Mouse (Mus musculus) CH12.LX (cell line): ENCODE data around the gene Ablim2. TPM values are rescaled to one million over a fixed set of nuclear protein-coding genes. Genes with fewer than 3 reads are reported as not detected.

Experiments used
- DNase-seq: peaks from one replicate; pipeline ENCODE4 v3.0.0-alpha.2; 2013; ENCODE audit errors: extremely low read depth
- H3K27ac ChIP-seq: 2 replicates; pipeline ENCODE4 v1.5.1; 2012; ENCODE audit warnings: low read depth, mild to moderate bottlenecking, control low read depth, moderate library complexity; ENCODE audit not compliant: insufficient read depth
- H3K27me3 ChIP-seq: replicated peaks from 2 replicates; pipeline ENCODE3; 2012; ENCODE audit warnings: inconsistent platforms
- H3K36me3 ChIP-seq, 2 experiments: replicated peaks in 1 of 2; 2 replicates each; pipeline versions ENCODE3 to v1.6.1; 2012; ENCODE audit warnings: inconsistent platforms in 1 of 2, low read length in 1 of 2, mild to moderate bottlenecking in 1 of 2, mixed read lengths in 1 of 2, moderate library complexity in 1 of 2; ENCODE audit not compliant: control insufficient read depth in 1 of 2, insufficient read depth in 1 of 2
- H3K4me1 ChIP-seq, 2 experiments: 2 replicates each; pipeline ENCODE4 v1.6.1; 2012; ENCODE audit warnings: inconsistent platforms in 1 of 2, moderate library complexity in 1 of 2; ENCODE audit not compliant: insufficient read depth in 2 of 2, control insufficient read depth in 1 of 2
- H3K4me2 ChIP-seq: 2 replicates; pipeline ENCODE4 v1.6.1; 2012; ENCODE audit warnings: low read depth, mild to moderate bottlenecking, control low read depth; ENCODE audit not compliant: poor library complexity, insufficient read depth, severe bottlenecking
- H3K4me3 ChIP-seq, 3 experiments: fragments of 150-350 bp in 1 of 3; sonication (generic) in 1 of 3; replicated peaks in 1 of 3; 2 replicates each; pipeline versions ENCODE3 to v1.5.1; 2011 to 2012; ENCODE audit warnings: low read depth in 2 of 3, low read length in 2 of 3, mild to moderate bottlenecking in 2 of 3, moderate library complexity in 2 of 3, control low read depth in 1 of 3, improper control_type of control experiment in 1 of 3, inconsistent platforms in 1 of 3, mixed read lengths in 1 of 3; ENCODE audit not compliant: poor library complexity in 1 of 3
- H3K79me2 ChIP-seq: replicated peaks from 2 replicates; pipeline ENCODE4 v1.6.1; 2012; ENCODE audit warnings: mild to moderate bottlenecking, moderate library complexity; ENCODE audit not compliant: control insufficient read depth, poor library complexity, insufficient read depth, severe bottlenecking; ENCODE audit errors: extremely low read depth
- H3K9ac ChIP-seq: 2 replicates; pipeline ENCODE4 v1.6.1; 2012; ENCODE audit warnings: low read depth, mild to moderate bottlenecking, control low read depth, moderate library complexity; ENCODE audit not compliant: insufficient read depth
- H3K9me3 ChIP-seq: replicated peaks from 2 replicates; pipeline ENCODE3; 2012; ENCODE audit warnings: low read length, inconsistent platforms, mixed read lengths
- BHLHE40 ChIP-seq: IDR thresholded peaks from 2 replicates; pipeline ENCODE4 v1.6.1; 2011; ENCODE audit warnings: mild to moderate bottlenecking, low read depth, low read length, improper control_type of control experiment
- CHD1 ChIP-seq: IDR thresholded peaks from 2 replicates; pipeline ENCODE4 v1.6.1; 2012; ENCODE audit warnings: low read depth, low read length, improper control_type of control experiment, inconsistent platforms
- CHD2 ChIP-seq: IDR thresholded peaks from 2 replicates; pipeline ENCODE4 v1.6.1; 2011; ENCODE audit warnings: low read length, improper control_type of control experiment
- CTCF ChIP-seq, 2 experiments: IDR thresholded peaks in 1 of 2; conservative IDR thresholded peaks in 1 of 2; 2 replicates each; pipeline ENCODE4 v1.5.1; 2011 to 2012; ENCODE audit warnings: low read depth in 2 of 2, low read length in 2 of 2, improper control_type of control experiment in 1 of 2, inconsistent platforms in 1 of 2, mild to moderate bottlenecking in 1 of 2, moderate library complexity in 1 of 2
- E2F4 ChIP-seq: IDR thresholded peaks from 2 replicates; pipeline ENCODE4 v1.6.1; 2011; ENCODE audit warnings: low read depth, low read length, improper control_type of control experiment; ENCODE audit not compliant: insufficient replicate concordance
- ELF1 ChIP-seq: IDR thresholded peaks from 2 replicates; pipeline ENCODE4 v1.6.1; 2014; ENCODE audit warnings: low read depth, mild to moderate bottlenecking, inconsistent platforms, low read length, improper control_type of control experiment
- EP300 ChIP-seq: IDR thresholded peaks from 2 replicates; pipeline ENCODE4 v1.6.1; 2011; ENCODE audit warnings: low read length, improper control_type of control experiment
- ETS1 ChIP-seq: conservative IDR thresholded peaks from 2 replicates; pipeline ENCODE4 v1.6.1; 2012; ENCODE audit warnings: low read depth, mild to moderate bottlenecking, inconsistent platforms, low read length, improper control_type of control experiment, moderate library complexity
- GABPA ChIP-seq: IDR thresholded peaks from 2 replicates; pipeline ENCODE4 v1.6.1; 2012; ENCODE audit warnings: low read depth, low read length, improper control_type of control experiment, inconsistent platforms; ENCODE audit not compliant: insufficient replicate concordance
- HCFC1 ChIP-seq: IDR thresholded peaks from 2 replicates; pipeline ENCODE4 v1.6.1; 2012; ENCODE audit warnings: low read depth, mild to moderate bottlenecking, inconsistent platforms, low read length, improper control_type of control experiment
- IRF4 ChIP-seq: IDR thresholded peaks from 2 replicates; pipeline ENCODE4 v1.6.1; 2014; ENCODE audit warnings: low read depth, mild to moderate bottlenecking, inconsistent platforms, low read length, improper control_type of control experiment
- JUN ChIP-seq: IDR thresholded peaks from 2 replicates; pipeline ENCODE4 v1.6.1; 2011; ENCODE audit warnings: low read depth, mild to moderate bottlenecking, low read length, improper control_type of control experiment, moderate library complexity; ENCODE audit not compliant: insufficient read depth
- JUND ChIP-seq: conservative IDR thresholded peaks from 2 replicates; pipeline ENCODE4 v1.6.1; 2011; ENCODE audit warnings: low read depth, low read length, improper control_type of control experiment
- KAT2A ChIP-seq: IDR thresholded peaks from 2 replicates; pipeline ENCODE4 v1.6.1; 2012; ENCODE audit warnings: low read length, improper control_type of control experiment, inconsistent platforms; ENCODE audit not compliant: insufficient replicate concordance
- MAFK ChIP-seq: IDR thresholded peaks from 2 replicates; pipeline ENCODE4 v1.6.1; 2011; ENCODE audit warnings: low read length, improper control_type of control experiment; ENCODE audit not compliant: insufficient replicate concordance
- MAX ChIP-seq: IDR thresholded peaks from 2 replicates; pipeline ENCODE4 v1.6.1; 2011; ENCODE audit warnings: low read length, improper control_type of control experiment
- MAZ ChIP-seq: IDR thresholded peaks from 2 replicates; pipeline ENCODE4 v1.6.1; 2012; ENCODE audit warnings: low read depth, mild to moderate bottlenecking, inconsistent platforms, low read length, improper control_type of control experiment, moderate library complexity
- MEF2A ChIP-seq: IDR thresholded peaks from 2 replicates; pipeline ENCODE4 v1.6.1; 2014; ENCODE audit warnings: low read depth, mild to moderate bottlenecking, inconsistent platforms, low read length, improper control_type of control experiment, borderline replicate concordance
- MXI1 ChIP-seq: IDR thresholded peaks from 2 replicates; pipeline ENCODE4 v1.6.1; 2011; ENCODE audit warnings: mild to moderate bottlenecking, low read depth, low read length, improper control_type of control experiment
- MYC ChIP-seq: IDR thresholded peaks from 2 replicates; pipeline ENCODE4 v1.6.1; 2011; ENCODE audit warnings: low read depth, mild to moderate bottlenecking, improper control_type of control experiment, low read length
- NELFE ChIP-seq: IDR thresholded peaks from 2 replicates; pipeline ENCODE4 v1.6.1; 2011; ENCODE audit warnings: low read depth, low read length, improper control_type of control experiment
- NRF1 ChIP-seq: IDR thresholded peaks from 2 replicates; pipeline ENCODE4 v1.6.1; 2014; ENCODE audit warnings: low read depth, mild to moderate bottlenecking, inconsistent platforms, low read length, improper control_type of control experiment, moderate library complexity
- PAX5 ChIP-seq: IDR thresholded peaks from 2 replicates; pipeline ENCODE4 v1.6.1; 2012; ENCODE audit warnings: low read length, inconsistent platforms, mixed read lengths
- POLR2A ChIP-seq: IDR thresholded peaks from 2 replicates; pipeline ENCODE4 v1.6.1; 2011; ENCODE audit warnings: low read depth, mild to moderate bottlenecking, improper control_type of control experiment, low read length
- POLR2AphosphoS2 ChIP-seq: IDR thresholded peaks from 2 replicates; pipeline ENCODE4 v1.6.1; 2011; ENCODE audit warnings: low read depth, low read length, improper control_type of control experiment
- RAD21 ChIP-seq: IDR thresholded peaks from 2 replicates; pipeline ENCODE4 v1.6.1; 2011; ENCODE audit warnings: low read depth, mild to moderate bottlenecking, low read length, improper control_type of control experiment, moderate library complexity
- RCOR1 ChIP-seq: conservative IDR thresholded peaks from 2 replicates; pipeline ENCODE4 v1.6.1; 2012; ENCODE audit warnings: low read depth, mild to moderate bottlenecking, inconsistent platforms, low read length, improper control_type of control experiment
- SIN3A ChIP-seq: IDR thresholded peaks from 2 replicates; pipeline ENCODE4 v1.6.1; 2012; ENCODE audit warnings: low read length, improper control_type of control experiment, inconsistent platforms
- SMC3 ChIP-seq: IDR thresholded peaks from 2 replicates; pipeline ENCODE4 v1.6.1; 2011; ENCODE audit warnings: low read depth, low read length, improper control_type of control experiment
- TBP ChIP-seq: conservative IDR thresholded peaks from 2 replicates; pipeline ENCODE4 v1.6.1; 2011; ENCODE audit warnings: low read depth, low read length, improper control_type of control experiment
- TCF12 ChIP-seq: IDR thresholded peaks from 2 replicates; pipeline ENCODE4 v1.6.1; 2014; ENCODE audit warnings: low read depth, mild to moderate bottlenecking, inconsistent platforms, low read length, improper control_type of control experiment
- UBTF ChIP-seq: IDR thresholded peaks from 2 replicates; pipeline ENCODE4 v1.6.1; 2012; ENCODE audit warnings: low read depth, mild to moderate bottlenecking, inconsistent platforms, low read length, improper control_type of control experiment, moderate library complexity
- USF1 ChIP-seq: IDR thresholded peaks from 2 replicates; pipeline ENCODE4 v1.6.1; 2014; ENCODE audit warnings: low read depth, mild to moderate bottlenecking, inconsistent platforms, low read length, improper control_type of control experiment
- USF2 ChIP-seq: conservative IDR thresholded peaks from 2 replicates; pipeline ENCODE4 v1.6.1; 2011; ENCODE audit warnings: low read depth, low read length, improper control_type of control experiment
- ZC3H11A ChIP-seq: IDR thresholded peaks from 2 replicates; pipeline ENCODE4 v1.6.1; 2012; ENCODE audit warnings: low read depth, mild to moderate bottlenecking, inconsistent platforms, low read length, improper control_type of control experiment
- ZKSCAN1 ChIP-seq: IDR thresholded peaks from 2 replicates; pipeline ENCODE4 v1.6.1; 2012; ENCODE audit warnings: low read depth, inconsistent platforms, low read length, improper control_type of control experiment, borderline replicate concordance
- ZMIZ1 ChIP-seq: IDR thresholded peaks from 2 replicates; pipeline ENCODE4 v1.6.1; 2012; ENCODE audit warnings: low read depth, mild to moderate bottlenecking, inconsistent platforms, low read length, improper control_type of control experiment
- ZNF384 ChIP-seq: IDR thresholded peaks from 2 replicates; pipeline ENCODE4 v1.6.1; 2012; ENCODE audit warnings: low read depth, low read length, improper control_type of control experiment, inconsistent platforms
- dilution Hi-C: fragments of 300-500 bp; cut with MboI; formaldehyde crosslinking; loops from 2 replicates; pipeline ENCODE4 v1.14.3; 2020; ENCODE audit warnings: low sequenced_read_pairs; ENCODE audit not compliant: extremely low pct_unique_long_range_greater_than_20kb, extremely low pct_ligation_motif_present
- in situ Hi-C: fragments of 300-500 bp; cut with MboI; formaldehyde crosslinking; loops from 3 replicates; pipeline ENCODE4 v1.14.3; 2019; ENCODE audit warnings: low sequenced_read_pairs, low pct_ligation_motif_present, low pct_unique_long_range_greater_than_20kb, mixed read lengths
- polyA plus RNA-seq: library from polyadenylated mRNA; unstranded; fragments of >175 nt; gene quantifications from 2 replicates; pipeline ENCODE4 v1.2.1, GENCODE M21; 2012; ENCODE audit warnings: low read depth; ENCODE audit not compliant: insufficient read length
- total RNA-seq, 2 experiments: library from RNA; depleted of rRNA; stranded (reverse); fragments of 300-350 nt in 1 of 2; fragments of >200 nt in 1 of 2; gene quantifications; 2 replicates each; pipeline ENCODE4 v1.2.3; 2012 to 2014

Ablim2 gene
- total and polyA plus RNA-seq, 3 experiments = 4.4 to 12.2 (median 11.0) TPM

- TF ChIP-seq JUN = peak; percentile 64
- TF ChIP-seq TBP = no peak
- peak; percentile 91 for TF ChIP-seq BHLHE40
- TF ChIP-seq JUND = peak; percentile 46
- 0 out of 2 replicates have a peak, but pooled peaks have one; percentile 47 for TF ChIP-seq NRF1
- TF ChIP-seq SIN3A = peak; percentile 63; the same call in 1 of the 2 replicates
- TF ChIP-seq ZKSCAN1 = 0 out of 2 replicates have a peak, but pooled peaks have one; percentile 27
- 0 out of 2 replicates have a peak, but pooled peaks have one; percentile 35 for TF ChIP-seq KAT2A
- no peak for TF ChIP-seq UBTF
- peak; percentile 95 for TF ChIP-seq CHD2
- TF ChIP-seq USF1 = no peak
- TF ChIP-seq POLR2A = no peak
- TF ChIP-seq ZNF384 = no peak; the same call in 1 of the 2 replicates
- TF ChIP-seq RAD21 = no peak; the same call in 1 of the 2 replicates
- no peak for TF ChIP-seq HCFC1
- peak; percentile 99 for TF ChIP-seq TCF12
- TF ChIP-seq CHD1 = no peak
- TF ChIP-seq RCOR1 = peak; percentile 75
- no peak for TF ChIP-seq ZMIZ1
- TF ChIP-seq IRF4 = peak; percentile 92
- no peak for TF ChIP-seq NELFE
- TF ChIP-seq MAFK = 0 out of 2 replicates have a peak, but pooled peaks have one; percentile 38
- no peak for TF ChIP-seq GABPA
- peak; percentile 89 for TF ChIP-seq EP300
- TF ChIP-seq E2F4 = no peak
- no peak for TF ChIP-seq PAX5
- no peak for TF ChIP-seq POLR2AphosphoS2
- TF ChIP-seq ETS1 = peak; percentile 97
- 0 out of 2 replicates have a peak, but pooled peaks have one; percentile 44 for TF ChIP-seq MYC
- no peak for TF ChIP-seq ZC3H11A
- TF ChIP-seq CTCF (conservative IDR thresholded peaks at IDR 0.05 in 1 of 2, IDR thresholded peaks at IDR 0.05 in 1 of 2; ENCODE audit: low read depth in 2 of 2, low read length in 2 of 2) = no peak
- TF ChIP-seq MAZ = peak; percentile 36; the same call in 1 of the 2 replicates
- TF ChIP-seq SMC3 = no peak
- peak; percentile 50; the same call in 1 of the 2 replicates for TF ChIP-seq MXI1
- peak; percentile 91 for TF ChIP-seq MEF2A
- no peak for TF ChIP-seq MAX
- no peak for TF ChIP-seq USF2
- no peak for TF ChIP-seq ELF1
- peak overlapping the region in 1 of 3 experiments; percentile 2 for H3K4me3 ChIP-seq
- peak overlapping the region; percentile 10; the same call in 1 of the 2 replicates for H3K4me2 ChIP-seq
- dilution Hi-C loops (no loop called here), in situ Hi-C loops (no loop called here)
- peaks cover 4% of the 10 kb centered on the region for H3K27me3 ChIP-seq
- H3K27ac ChIP-seq = peak overlapping the region; percentile 95
- H3K4me1 ChIP-seq = peaks cover 54 to 85% of the 10 kb centered on the region in 2 experiments
- H3K9ac ChIP-seq = no peak overlapping the region
- no peaks in the 10 kb centered on the region for H3K79me2 ChIP-seq
- peak; percentile 87 for DNase-seq
- no peaks in the 10 kb centered on the region for H3K36me3 ChIP-seq
- no peaks in the 10 kb centered on the region for H3K9me3 ChIP-seq
These were observed 60.2 kb downstream of the Ablim2 start for GRCm38 (mm10) chr5:35817882-35818281.
